Mouse (Mus musculus): ENCODE measurements at regions not wholly inside any gene's neighbourhood (a gene's known extent, or its start where the extent isn't known, plus 50 kb on each side); places are given as distances from the start of the nearest gene placed in this dataset.

DNA sequence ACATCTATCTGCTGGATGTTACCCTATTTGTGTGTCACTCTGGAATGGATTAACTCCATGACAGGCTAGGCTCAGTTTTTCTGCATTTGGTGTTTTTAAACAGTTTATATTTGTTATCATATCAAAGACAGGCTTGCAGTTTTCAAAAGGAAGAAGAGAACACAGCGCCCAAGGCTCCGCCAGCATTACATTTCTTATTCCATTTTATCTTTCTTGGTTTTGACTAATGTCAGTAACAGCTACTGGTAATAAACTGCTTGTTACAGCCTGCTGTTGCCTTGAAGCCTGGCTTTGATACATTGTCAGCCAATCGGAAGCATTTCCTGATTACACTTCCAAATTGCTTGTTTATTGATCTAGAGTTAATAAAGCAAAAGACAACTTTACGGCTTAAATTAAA is 219.4 kb upstream of the Mdfic start:
- DNase-seq (ENCODE audit: low read depth): peak; percentile 55
- TF ChIP-seq POLR2A (IDR thresholded peaks at IDR 0.05; ENCODE audit: borderline replicate concordance, extremely low read depth, insufficient read depth, insufficient read length, poor library complexity, severe bottlenecking) (no peak), CTCF (IDR thresholded peaks at IDR 0.05; ENCODE audit: borderline replicate concordance, extremely low read depth, insufficient read depth, insufficient read length) (no peak)

DNA sequence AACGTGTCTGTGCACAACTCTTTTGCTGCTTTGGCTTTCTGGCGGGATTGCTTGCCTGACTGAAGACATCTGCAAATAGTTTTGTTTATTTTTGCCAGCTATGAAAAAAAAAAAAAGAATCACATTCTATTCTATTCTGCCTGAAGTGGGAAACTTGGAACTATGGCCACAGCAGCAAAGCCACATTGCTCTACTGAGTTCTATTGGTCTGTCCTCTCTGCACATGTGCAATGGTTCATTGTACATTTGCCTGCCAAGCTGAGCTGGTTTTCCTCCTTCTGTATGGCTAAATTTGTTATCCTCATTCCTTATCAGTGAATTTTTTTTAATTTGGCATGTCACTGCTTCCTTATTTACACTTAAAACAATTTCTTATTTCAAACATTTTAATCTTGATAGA is 211.1 kb upstream of the Mdfic start:
- TF ChIP-seq POLR2A (IDR thresholded peaks at IDR 0.05; ENCODE audit: borderline replicate concordance, extremely low read depth, insufficient read depth, insufficient read length, poor library complexity, severe bottlenecking) (no peak), CTCF (IDR thresholded peaks at IDR 0.05; ENCODE audit: borderline replicate concordance, extremely low read depth, insufficient read depth, insufficient read length) (no peak)
- no peak for DNase-seq (ENCODE audit: low read depth)

DNA sequence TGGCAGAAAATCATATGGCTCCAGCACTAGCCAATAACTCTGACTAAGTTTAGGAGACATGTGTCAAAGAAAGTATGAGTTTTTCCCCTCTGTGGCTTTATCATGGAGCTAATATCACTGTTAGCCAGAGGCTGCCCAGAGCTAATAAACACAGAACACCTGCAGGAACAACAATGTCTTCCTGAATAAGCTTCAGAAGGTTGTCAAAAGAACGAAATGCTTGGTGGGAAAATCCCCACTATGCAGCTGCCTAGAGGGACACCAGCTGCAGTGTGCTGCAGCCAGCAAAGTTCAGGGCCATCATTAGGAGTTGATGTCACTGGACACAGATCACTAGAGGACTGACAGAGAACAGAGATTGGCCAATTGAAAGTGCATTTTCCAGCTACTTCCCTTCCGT is 183.2 kb upstream of the Mdfic start:
- no peak for TF ChIP-seq CTCF (IDR thresholded peaks at IDR 0.05; ENCODE audit: borderline replicate concordance, extremely low read depth, insufficient read depth, insufficient read length)
- TF ChIP-seq POLR2A (IDR thresholded peaks at IDR 0.05; ENCODE audit: borderline replicate concordance, extremely low read depth, insufficient read depth, insufficient read length, poor library complexity, severe bottlenecking): no peak
- DNase-seq (ENCODE audit: low read depth): no peak

DNA sequence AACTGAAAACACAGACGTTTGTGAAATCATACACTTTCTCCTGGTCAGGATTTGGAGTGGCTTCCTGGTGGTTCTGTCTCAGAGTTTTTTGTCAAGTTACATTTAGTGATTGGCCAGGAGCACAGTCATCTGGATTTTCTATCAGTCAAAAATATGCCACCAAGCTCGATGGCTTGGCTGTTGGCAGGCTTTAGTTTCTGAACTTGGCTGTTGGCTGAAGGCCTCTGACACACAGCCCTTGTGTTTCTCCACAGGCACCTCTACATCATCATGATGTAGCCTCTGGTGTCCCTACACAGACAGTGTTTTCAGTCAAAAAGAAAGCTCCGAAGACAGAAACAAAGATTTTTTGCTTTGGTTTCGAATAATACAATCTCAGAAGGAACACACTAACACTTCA is 178.5 kb upstream of the Mdfic start:
- no peak for TF ChIP-seq CTCF (IDR thresholded peaks at IDR 0.05; ENCODE audit: borderline replicate concordance, extremely low read depth, insufficient read depth, insufficient read length)
- TF ChIP-seq POLR2A (IDR thresholded peaks at IDR 0.05; ENCODE audit: borderline replicate concordance, extremely low read depth, insufficient read depth, insufficient read length, poor library complexity, severe bottlenecking): no peak
- no peak for DNase-seq (ENCODE audit: low read depth)

DNA sequence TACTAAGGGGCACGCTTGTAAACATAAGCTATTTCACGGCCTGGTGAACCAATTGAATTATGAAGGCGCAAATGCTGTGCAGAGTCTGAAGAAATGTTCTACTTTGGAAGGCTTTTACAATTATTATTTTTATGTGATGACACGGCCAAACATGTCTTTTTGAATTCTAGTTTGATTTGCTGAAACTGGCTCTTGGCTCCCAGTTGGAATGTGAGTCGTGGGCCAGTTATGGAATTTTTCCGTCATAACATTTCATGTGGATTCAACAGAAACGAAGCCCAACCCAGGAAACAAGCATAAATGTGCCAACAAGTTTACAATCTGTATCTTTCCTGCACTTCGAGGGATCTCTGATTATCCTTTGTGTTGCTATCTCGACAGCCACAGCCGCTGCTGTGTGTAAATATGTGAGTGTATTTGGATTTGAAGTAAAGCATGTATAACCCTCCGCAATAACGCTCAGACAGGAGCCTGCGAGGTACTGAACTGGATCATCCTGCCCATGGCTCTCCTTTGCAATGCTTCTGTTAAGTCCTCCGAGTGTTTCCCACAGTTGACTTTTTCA is 176.9 kb upstream of the Mdfic start:
- no peak for DNase-seq (ENCODE audit: low read depth)
- TF ChIP-seq POLR2A (IDR thresholded peaks at IDR 0.05; ENCODE audit: borderline replicate concordance, extremely low read depth, insufficient read depth, insufficient read length, poor library complexity, severe bottlenecking) (no peak), CTCF (IDR thresholded peaks at IDR 0.05; ENCODE audit: borderline replicate concordance, extremely low read depth, insufficient read depth, insufficient read length) (no peak)

DNA sequence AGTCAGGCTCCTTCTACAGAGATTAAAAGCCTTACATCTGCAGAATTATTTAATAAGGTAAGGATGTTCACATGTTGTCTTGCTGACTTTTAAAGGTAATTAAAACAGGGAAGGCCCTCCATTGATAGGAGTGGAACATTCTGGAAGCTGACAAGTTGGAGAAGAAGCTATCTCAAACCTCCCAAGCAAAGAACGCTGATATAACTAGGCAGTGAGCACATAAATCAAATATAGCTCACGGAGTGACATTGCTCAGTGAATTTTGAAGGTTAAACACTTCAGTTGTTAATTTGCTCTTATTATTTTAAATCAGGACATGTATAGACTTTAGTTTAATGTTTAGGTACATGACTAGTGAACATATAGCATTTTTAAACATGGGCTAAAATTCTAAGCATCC is 171.6 kb upstream of the Mdfic start:
- DNase-seq (ENCODE audit: low read depth): no peak
- TF ChIP-seq POLR2A (IDR thresholded peaks at IDR 0.05; ENCODE audit: borderline replicate concordance, extremely low read depth, insufficient read depth, insufficient read length, poor library complexity, severe bottlenecking) (no peak), CTCF (IDR thresholded peaks at IDR 0.05; ENCODE audit: borderline replicate concordance, extremely low read depth, insufficient read depth, insufficient read length) (no peak)

DNA sequence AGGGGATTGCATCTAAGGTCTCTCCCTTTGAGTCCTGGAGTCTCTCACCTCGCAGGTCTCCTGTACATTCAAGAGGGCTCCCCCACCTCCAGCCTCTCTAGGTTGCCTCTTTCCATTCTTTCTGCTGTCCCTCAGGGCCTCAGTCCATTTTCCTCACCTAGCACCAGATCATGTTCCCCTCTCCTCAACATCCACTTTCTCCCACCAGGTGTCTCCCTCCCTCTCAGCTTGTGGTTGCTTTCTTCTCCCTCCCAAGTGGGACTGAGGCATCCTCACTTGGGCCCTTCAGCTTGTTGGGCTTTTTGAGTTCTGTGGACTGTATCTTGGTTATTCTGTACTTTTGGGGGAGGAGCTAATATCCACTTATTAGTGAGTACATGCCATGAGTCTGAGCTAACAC is 127.7 kb upstream of the Mdfic start:
- TF ChIP-seq CTCF (IDR thresholded peaks at IDR 0.05; ENCODE audit: borderline replicate concordance, extremely low read depth, insufficient read depth, insufficient read length): no peak
- no peak for TF ChIP-seq POLR2A (IDR thresholded peaks at IDR 0.05; ENCODE audit: borderline replicate concordance, extremely low read depth, insufficient read depth, insufficient read length, poor library complexity, severe bottlenecking)

DNA sequence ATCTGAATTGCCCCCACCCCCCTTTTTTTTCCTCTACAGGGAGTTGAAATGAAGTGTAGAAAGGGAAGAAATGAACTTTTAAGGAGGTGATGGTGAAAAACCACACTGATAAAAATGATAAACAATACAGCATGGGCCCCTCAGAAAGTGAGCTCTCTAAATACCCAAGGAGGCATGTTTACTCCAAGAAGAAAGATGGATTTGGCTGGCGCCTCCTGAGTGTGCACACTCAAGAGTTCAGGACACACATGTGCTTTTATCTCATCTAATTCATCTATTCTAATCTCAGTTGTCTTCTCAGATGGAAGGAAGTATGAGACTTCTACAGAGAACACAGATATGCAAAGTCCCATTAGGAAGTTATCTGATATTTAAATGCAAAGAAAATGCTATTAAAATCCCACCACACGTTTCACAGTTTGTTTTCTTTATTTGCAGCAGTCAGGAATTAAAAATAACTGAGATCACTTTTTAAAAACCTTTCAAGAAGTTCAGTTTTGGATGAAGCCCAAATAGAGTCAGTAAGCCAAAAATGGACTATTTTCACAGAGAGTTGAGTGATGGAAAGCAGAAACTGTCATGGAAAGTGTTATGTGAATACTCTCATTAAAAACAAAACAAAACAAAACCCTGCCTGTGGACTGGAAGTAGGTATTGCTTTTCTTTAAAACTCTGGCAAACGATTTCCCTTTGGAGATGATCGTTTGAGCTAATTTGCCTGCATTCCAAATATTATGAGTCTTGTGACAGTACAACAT is 123.1 kb upstream of the Mdfic start:
- no peak for DNase-seq (ENCODE audit: low read depth)
- TF ChIP-seq POLR2A (IDR thresholded peaks at IDR 0.05; ENCODE audit: borderline replicate concordance, extremely low read depth, insufficient read depth, insufficient read length, poor library complexity, severe bottlenecking): no peak
- no peak for TF ChIP-seq CTCF (IDR thresholded peaks at IDR 0.05; ENCODE audit: borderline replicate concordance, extremely low read depth, insufficient read depth, insufficient read length)

More for the DNA sequence above, 127.7 kb upstream of the Mdfic start:
- DNase-seq (ENCODE audit: low read depth): no peak

DNA sequence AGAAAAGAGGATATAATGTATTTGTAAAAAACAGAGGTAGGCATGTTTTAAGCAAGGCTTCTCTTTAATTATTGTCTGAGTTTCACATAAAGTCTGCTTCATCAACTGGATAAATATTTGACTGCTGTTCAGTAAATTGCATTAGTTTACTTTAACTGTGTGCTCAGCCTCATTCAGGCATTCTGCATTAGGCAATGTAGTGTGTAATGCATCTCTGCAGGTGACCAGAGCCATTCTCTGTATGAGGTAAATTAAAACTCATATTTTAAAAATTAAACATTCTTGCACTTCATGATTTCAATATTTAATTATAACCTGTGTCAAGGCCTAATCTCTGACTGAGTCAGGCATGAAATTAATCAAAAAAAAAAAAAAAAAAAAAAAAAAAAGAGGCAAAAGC is 110.3 kb upstream of the Mdfic start:
- TF ChIP-seq POLR2A (IDR thresholded peaks at IDR 0.05; ENCODE audit: borderline replicate concordance, extremely low read depth, insufficient read depth, insufficient read length, poor library complexity, severe bottlenecking): no peak
- TF ChIP-seq CTCF (IDR thresholded peaks at IDR 0.05; ENCODE audit: borderline replicate concordance, extremely low read depth, insufficient read depth, insufficient read length): no peak
- peak; percentile 37 for DNase-seq (ENCODE audit: low read depth)

DNA sequence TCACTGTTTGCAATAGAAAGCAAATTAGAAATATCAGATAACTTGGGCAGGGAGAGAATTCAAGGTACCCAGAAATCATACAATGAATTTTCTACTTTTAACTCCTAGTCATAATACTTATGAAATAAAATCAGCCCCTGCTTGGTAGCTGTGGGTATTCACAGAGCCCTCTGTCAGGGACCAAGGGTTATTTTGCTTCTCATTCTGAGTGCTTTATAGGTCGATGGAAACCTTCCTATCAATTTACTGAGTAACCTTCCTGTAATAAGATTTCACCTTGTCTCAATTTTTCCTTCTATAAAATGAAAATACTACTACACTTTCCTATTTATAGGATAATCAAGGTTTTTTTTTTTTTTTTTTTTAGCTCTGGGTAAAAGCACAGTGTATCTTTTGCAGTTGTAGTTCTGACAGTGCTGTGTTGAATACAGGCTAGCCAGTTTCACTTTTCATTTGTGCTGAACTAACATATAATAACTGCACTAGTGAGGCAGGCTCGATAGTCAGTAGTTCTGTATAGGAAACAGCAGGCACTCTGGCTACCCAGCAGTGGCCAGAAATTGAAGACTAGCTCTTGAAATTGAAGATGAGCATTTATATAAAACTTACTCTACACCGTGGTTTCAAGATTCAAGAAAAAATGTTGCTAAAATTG is 94.4 kb upstream of the Mdfic start:
- TF ChIP-seq CTCF (IDR thresholded peaks at IDR 0.05; ENCODE audit: borderline replicate concordance, extremely low read depth, insufficient read depth, insufficient read length): no peak
- TF ChIP-seq POLR2A (IDR thresholded peaks at IDR 0.05; ENCODE audit: borderline replicate concordance, extremely low read depth, insufficient read depth, insufficient read length, poor library complexity, severe bottlenecking): no peak
- DNase-seq (ENCODE audit: low read depth): peak; percentile 3

DNA sequence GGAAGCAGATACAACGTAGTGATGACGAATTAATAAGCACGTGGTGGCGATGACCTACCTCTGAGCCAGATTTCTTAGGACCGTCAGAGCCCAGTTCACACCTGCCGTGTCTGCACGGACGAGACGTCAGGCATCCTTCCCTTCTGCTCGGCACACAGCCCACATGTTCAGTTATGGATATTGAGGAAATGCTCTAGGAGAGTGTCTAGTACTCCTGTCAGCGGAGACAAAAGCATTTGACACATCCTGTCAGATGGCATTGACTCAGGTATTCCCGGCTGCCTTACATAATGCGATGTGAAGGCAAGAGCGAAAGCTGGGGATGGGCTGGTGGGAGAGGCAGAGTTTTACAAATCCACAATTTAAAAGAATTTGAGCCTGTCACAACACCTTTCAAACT is 81.9 kb upstream of the Mdfic start:
- TF ChIP-seq POLR2A (IDR thresholded peaks at IDR 0.05; ENCODE audit: borderline replicate concordance, extremely low read depth, insufficient read depth, insufficient read length, poor library complexity, severe bottlenecking) (no peak), CTCF (IDR thresholded peaks at IDR 0.05; ENCODE audit: borderline replicate concordance, extremely low read depth, insufficient read depth, insufficient read length) (no peak)
- DNase-seq (ENCODE audit: low read depth): peak; percentile 63
